Mouse (Mus musculus): ENCODE data around the gene Bivm.

Gene Bivm

DNA sequence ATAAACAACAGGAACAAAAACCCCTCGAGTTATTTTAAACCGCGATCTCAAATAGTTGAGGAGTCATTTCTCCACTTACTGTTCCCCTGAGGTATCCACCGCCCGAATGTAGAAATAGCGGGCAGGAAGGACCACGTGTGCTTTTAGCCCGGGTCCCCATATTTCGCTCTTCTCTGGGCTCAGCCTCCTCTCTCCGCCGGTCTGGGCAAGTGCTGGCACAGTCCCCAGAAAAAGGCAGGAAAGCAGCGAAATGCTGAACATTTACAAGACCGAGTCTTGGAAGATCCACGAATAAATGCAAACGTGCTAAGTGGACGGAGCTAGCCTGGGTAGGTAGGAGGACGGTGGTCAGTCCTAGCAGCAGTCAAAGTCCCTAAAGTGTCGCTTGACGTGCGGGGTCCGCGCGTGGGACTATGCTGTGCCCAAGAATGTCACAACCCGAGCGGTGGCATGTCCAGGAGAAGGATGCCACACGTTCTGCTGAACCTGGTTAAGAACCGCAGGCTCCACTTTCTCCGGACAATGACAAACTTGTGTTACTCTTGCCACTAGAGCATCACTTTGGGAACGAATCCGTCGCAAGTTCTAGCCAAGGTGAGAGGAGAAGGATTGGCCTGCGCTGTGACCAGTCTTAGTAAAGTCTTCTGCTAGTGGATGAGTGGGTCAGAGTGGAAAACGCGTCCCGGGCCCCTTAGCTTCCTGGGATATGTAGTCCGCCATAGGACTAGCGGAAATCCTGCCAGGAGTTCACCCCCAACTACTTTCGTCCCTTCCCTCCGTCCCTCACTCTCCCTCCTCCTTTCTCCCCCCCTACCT, at the start of gene Bivm, which contains the start of gene Kdelc1:
Gene Bivm, plus strand, starts transcription at position 719 of the 816 bp plus-strand sequence.
Gene Kdelc1, minus strand, starts transcription at position 570 of the 816 bp plus-strand sequence.
- peak; percentile 95 for DNase-seq (ENCODE audit: low spot score)

DNA sequence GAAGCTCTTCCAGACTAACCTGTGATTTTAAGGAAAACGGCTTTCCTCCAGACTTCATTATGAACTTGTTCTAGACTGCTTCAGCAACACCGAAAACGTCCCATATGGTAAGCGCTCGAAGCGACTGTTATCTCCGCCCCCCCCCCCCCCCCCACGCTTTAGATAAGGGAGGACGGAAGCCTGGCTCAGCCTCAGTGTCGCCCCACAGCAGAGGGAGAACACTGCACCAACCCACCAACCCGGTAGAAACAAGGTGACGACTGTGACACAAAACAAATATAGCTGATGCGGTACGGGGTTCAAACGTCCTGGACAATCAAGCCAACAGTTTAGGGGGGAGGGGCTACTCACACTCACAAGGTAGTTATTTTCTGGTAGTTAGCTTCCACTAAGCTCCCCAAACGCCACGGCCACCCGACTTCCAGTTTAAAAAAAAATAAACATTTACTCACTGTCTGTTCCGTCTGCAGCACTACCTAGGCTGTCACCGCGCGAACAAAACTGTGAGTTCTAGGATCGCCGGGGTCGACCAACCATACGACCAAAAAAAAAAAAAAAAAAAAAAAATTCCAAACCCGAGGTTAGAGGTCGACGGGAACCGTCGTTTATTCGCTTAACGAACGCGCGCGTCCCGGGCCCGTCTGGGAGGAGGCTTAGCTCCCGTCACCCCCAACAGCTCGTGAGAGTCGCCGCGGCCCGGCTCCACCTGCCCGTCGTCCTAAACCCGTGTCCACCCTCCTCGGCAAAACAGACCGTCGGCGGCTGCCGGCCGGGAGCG, 17.1 kb upstream of the Bivm start:
- peak; percentile 59 for DNase-seq (ENCODE audit: low spot score)

DNA sequence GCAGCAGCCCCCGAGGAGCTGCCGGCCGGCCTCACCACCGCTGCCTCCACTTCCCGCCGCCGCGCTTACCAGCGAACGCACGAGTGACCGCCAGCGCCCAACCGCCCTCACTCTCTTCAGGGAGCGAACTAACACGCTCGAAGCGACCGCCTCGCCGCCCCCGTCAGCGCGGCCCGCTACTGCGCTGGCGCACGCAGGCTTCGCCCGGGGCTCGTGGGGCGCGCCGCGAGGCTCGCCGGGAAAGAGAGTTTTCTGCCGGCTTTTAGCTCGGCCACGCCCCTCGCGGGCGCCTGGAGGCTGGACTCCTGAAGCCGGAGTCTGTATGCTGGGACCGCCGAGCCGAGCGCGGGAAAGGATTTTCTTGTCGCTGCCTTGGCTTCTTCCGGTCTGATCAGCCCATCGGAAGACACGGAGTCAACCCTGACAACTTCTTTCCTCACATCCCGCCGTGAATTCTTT, 16.5 kb upstream of the Bivm start, which contains the start of gene Tex30:
Gene Tex30, minus strand, starts transcription at position 183 of the 459 bp plus-strand sequence.
- DNase-seq (ENCODE audit: low spot score), result peak; percentile 98

DNA sequence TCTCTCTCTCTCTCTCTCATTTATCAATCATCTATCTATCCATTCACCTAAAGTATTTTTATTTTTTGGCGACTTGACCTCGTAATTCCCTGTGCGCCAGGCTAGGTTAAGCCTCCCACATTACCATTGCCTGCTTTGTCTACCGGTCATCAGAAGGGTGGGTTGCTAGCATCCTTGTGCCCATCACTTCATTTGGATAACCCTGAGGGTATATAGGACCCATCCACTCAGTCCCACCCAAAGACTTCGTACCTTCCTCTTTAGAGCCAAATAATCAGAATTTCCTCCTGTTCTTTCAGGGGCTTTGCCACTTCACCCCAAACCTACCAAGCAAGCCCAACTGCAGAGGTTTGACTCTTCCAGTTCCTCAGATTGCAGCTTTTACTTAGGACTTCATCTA, 15.8 kb upstream of the Bivm start:
- DNase-seq (ENCODE audit: low spot score), result peak; percentile 16

DNA sequence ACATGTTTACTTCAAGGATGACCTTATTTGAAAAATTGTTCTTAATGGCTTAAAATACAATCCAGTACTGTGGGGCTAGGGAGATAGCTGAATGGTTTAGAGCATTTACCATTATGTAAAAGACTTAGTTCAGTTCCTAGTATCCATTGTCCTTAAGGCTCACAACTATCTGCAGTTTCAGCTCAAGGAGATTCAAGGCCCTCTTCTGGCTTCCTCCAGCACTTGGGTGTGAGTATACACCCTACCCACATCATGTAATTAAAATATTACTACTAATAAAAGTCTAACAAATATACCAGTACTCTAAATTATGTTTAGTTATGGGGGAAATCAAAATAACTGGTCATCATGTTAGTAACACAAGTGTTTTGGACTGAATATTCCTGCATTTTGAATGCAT, 1.2 kb upstream of the Bivm start:
- DNase-seq (ENCODE audit: low spot score), result no peak

DNA sequence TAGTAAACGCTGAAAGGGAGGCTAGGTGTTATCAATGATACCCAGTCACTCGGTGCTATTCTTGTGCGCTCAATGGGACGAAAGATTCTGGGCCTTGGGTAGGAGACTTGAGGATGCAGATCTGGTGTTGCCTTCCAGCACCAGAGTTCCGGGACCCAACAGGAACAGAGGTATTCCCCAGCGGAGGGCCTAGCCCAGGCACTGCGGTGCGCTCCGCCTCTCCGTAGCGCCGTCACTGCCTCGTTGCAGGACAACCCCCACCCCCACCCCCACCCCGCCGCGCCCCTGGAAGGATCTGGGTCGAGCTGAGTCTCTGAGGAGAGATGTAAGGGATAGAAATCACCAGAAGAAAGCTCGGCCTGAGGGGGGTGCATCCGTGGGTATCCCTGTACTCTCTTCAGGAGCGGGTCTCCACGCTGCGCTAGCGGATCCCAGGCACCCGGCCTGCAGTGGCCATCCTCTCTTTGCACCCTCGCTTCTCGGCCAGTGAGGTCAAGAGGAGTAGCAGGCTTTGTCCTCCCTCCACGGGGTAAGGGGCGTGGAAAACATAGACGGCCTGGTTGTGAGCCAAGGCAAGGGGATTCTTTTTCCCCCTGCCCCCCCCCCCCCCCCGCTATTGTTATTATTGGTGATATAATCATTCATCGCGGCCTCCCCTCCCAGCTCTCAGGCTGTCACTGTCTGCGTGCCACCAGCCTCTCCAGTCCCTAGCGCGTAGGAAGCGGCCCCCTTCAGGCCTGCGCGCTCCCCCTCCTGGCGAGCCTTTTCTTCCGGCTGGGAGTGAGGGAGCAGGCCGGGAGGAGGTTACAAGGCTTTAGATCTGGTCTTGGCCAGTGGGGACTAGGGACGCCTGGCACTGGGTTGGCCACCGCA, 680 bp downstream of the Bivm start:
- peak; percentile 85 for DNase-seq (ENCODE audit: low spot score)

DNA sequence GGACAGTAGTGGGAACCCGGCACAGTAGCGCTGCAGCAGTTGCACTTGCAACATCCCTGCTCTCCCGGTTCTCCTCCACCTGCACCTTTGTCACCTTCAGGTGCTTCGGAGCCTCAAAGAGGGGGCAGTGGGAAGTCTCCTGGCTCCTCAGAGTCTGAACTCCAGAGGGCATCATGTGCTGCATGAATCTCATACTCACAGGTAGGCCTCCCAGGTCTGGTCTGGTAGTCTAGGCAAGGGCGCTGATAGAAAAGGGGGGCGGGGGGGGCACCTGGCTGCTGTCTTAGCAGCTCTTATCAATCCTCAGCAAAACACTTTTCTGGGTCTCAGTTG, 1.3 kb downstream of the Bivm start:
- no peak for DNase-seq (ENCODE audit: low spot score)

DNA sequence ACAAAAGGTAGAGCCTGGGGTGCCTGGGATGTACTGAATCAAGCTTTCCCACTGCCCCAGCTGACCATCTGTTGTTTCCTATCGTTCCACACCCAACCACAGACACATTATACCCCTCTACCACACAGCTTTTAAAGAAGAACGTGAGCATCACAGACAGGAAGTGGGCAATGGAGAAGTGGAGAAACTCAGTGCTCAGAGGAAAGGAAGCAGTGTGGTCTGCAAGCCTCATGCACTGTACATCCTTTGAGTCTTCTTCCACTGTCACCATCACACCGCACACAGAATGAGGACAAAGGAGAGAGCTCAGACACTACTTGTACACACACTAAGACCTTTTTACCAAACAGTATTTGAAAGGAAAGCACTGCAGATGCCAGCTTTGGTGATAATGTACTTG, 3.5 kb downstream of the Bivm start:
- DNase-seq (ENCODE audit: low spot score), result no peak

DNA sequence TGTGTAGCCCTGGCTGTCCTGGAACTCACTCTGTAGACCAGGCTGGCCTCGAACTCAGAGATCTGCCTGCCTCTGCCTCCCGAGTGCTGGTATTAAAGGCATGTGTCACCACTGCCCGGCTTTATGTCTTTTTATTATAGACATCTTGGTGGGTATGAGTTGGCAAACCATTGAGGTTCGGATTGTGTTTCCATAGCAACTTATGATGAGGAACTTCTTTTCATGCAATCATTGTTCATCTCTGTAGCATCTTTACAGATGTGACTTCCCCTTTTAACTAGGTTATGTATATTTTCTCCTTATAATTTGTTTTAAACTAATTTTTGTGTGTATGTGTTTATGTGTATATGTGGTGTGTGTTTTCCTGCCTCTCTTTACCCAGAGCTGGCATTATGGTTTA, 6.8 kb downstream of the Bivm start:
- DNase-seq (ENCODE audit: low spot score), result no peak

DNA sequence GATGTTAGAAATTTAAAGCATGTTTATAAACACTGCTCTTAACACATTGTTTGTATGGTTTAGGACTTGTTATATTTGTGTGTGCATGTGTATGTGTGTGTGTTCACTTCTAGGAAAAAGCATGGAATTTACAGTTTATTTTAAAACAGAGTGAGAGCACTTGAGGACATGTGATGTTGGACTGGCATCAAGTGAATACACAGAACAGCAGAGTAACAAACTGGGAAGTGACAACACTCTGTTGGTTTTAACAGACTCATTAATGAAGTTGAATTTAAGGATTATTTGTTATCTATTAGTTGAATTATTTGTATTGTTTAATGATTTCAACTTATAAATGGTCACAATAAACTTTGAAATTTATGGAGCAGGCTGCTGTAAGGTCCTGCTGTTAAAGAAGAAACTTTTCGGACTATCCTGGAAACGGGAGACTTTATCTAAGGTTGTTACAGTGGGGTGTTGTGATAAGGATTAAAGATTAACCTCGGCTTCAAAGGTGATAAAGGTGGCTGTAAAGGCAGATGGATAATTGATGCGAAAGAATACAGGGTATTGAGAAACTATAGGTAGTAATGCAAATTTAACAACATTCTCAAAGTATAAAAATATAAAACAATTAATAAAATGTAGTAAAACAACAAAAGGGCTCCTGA, 11.3 kb downstream of the Bivm start:
- no peak for DNase-seq (ENCODE audit: low spot score)

DNA sequence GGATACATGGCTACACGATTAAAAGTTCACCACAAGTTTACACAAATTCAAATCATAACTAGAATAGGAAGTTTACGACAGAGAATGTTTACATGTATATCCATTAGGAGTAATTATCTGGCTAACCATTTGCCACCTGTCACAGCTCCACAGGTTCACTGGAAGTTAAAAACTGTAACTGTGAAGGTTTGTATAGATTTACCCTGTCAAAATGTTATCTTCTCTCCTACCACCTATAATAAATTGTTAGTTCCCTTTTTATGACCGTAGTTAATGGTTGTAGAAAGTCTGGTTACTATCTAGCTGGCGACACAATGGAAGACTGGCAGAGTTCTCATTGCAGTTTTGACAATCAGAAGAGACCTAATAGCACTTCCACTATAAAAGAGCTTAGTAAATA, 21.5 kb downstream of the Bivm start:
- no peak for DNase-seq (ENCODE audit: low spot score)

DNA sequence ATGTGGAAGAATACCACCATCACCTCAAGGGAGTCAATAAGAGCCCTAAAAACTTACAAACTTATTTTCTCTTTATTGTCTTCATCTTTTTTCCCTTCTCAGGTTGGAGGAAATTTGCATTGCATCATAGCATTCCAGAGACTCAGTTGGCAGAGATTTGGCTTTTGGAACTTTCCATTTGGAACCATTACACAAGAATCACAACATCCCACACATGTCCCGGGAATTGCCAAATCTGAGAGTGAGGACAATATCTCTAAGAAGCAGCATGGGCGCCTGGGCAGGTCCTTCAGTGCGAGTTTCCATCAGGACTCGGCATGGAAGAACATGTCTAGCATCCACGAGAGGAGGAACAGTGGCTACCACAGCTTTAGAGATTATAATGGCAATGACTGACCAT, 24.0 kb downstream of the Bivm start:
- DNase-seq (ENCODE audit: low spot score), result no peak

DNA sequence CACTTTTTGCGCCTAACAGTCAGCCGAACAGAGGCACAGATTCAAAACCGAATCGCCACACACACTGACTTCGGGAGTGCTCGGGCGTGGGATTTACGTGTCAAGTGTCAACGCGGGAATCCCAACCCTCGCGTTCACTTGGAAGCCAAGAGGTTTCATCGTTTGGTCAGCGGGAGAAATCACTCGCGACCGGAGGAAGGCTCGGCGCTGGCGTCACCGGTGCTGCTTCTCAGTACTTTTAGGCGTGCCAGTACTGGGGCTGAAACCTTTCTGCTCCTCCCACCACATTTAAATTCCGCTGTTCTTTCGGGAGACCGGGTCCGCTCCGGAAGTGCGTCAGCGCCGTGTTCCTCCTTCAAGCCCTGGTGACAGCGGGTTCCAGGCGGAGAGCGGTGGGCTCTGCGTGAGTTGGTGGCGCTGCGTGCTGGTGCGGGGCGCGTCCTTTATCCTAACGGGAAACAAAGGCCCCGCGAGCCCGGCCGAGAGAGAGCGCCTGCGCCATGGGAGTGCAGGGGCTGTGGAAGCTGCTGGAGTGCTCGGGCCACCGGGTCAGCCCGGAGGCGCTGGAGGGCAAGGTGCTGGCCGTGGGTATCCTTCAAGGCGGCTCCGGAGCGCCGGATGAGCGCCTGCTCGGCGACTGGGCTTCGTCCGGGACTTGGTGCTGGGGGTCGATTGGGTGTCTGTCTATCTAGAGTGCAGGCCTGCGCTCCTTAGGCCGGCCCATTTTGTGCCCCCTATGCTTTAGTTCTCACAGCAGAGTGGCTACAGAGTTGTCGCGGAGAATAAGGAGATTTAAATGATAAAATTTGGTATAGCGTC, 29.0 kb downstream of the Bivm start, which contains the start of gene Ercc5:
Gene Ercc5, plus strand, starts transcription at position 182 of the 819 bp plus-strand sequence.
- DNase-seq (ENCODE audit: low spot score), result peak; percentile 89

DNA sequence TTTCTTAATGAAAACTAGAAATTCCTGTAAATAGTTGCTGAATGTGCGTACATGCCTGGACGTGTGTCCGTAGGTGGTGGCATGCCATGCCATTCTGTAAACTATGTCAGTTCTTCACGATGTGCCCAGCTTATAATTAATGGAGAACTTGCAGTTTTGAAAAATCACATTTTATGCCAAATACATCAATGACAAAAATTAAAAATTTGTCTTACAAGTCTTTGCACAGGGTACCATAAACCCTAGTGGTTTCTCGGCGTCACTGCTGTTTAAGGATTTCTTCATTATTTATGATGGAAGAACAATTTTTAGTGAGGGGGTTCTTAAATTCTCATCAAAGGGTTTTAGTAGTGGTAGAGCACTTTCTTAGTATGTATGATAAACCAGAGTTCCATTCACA, 29.9 kb downstream of the Bivm start:
- peak; percentile 46 for DNase-seq (ENCODE audit: low spot score)

DNA sequence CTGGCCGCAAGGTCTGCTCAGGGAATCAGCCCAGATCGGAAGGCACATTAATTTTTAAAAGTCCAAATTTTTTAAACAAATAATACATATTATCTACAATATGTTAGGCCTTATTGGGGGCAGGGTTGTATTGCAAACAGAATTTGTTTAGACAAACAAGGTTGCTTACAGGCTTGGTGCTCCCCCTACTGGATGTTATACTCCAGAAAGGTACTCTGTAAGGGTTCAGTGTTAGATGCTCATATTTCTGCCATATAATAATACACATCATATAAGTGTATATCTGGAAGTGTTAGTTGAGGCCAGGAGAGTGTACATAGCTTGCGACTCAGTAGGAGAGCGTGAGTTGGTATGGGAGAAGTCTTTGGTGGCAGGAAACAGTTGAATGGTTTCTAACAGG, 36.5 kb downstream of the Bivm start:
- peak; percentile 31 for DNase-seq (ENCODE audit: low spot score)

DNA sequence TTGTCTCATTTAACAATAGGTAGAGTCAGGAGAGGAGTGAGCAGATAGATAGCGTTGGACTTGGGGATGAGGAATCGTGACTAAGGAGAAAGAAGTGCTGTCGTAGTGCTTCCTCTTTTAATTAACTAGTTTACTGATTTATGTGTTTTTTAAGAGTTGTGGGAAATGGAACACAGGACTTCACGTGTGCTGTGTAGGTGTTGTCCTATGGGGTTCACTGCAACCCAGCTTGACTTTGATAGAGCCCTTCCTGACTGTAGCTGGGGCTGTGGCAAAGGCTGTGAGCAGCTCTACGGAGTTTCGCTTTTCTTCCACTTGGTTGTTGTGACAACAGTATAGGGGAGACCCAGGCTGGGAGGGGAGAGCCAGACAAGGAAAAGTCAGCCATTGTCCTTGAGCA, 39.6 kb downstream of the Bivm start:
- no peak for DNase-seq (ENCODE audit: low spot score)

DNA sequence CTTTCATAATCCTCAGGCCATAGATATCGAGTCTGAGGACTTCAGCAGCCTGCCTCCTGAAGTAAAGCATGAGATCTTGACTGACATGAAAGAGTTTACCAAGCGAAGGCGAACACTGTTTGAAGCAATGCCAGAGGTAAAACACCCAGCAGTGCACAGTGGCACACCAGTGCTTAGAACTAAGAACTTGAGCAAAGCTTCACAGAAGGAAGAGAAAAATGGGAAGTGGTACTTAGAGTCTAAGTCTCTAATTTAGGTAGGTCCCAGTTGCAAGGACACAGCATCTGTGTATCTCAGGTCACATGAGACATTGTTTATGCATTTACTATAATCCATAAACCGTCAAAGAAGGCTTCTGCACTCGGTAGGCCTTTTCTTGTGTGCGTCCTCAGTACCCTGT, 43.1 kb downstream of the Bivm start:
- no peak for DNase-seq (ENCODE audit: low spot score)

DNA sequence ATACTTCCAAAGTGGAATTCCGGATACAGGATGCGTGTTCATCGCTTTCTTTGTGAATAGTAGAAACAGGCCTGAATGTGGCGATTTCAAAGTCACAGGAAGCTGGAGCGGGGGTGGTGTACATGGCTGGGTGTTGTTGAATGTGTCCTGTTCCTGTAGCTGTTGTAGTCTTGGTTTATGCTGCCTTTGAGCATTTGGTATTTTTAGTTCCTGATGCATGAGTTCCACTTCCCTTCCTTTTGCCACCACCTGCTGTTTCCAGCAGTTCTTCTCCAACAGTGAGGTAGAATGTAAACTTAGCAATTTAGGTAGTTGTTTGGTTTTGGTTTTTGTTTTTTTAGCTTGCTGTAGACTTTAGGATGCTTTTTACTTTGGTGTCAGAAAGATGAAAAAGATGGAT, 43.6 kb downstream of the Bivm start:
- no peak for DNase-seq (ENCODE audit: low spot score)

DNA sequence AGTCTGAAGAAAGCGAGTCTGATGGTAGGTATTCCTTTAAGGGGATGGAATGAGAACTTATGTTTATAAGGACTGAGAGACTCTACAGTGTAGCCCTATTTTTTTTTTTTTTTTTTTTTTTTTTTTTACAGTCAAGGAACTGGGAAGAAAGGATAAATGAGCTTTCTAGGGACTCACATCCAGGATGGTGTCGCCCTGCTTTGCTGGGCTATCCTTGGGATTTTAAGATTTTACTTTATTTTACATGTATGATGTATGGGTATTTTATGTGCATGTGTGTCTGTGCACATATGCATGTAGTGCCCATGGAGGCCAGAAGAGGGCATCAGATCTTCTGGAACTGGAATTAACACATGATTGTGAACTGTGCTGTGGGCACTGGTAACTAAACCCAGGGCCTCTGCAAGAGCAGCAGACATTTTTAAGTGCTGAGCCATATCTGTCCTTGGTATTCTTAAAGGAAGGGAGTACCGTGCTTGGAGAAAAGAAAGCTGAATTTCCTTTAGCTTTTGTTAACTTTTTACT, 49.2 kb downstream of the Bivm start:
- DNase-seq (ENCODE audit: low spot score), result no peak

DNA sequence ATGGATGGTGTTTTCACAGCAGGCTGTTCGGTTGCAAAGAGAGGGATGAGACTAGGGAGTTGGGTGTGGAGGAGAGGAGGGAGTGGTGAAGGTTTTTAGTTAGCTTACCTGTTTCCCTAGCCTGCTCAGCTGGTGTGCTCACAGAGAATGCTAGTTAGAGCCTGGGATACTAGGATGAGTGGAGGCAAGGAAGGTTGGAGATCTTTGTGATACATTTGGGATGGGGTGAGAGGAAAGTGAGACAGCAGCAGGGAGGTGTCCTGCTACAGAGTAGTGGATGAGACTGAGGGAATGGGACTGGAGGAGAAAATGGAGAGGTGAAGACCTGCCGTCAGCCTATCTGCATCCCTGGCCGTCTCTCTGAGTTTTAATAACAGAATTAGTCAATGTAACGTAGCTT, 53.9 kb downstream of the Bivm start:
- DNase-seq (ENCODE audit: low spot score), result no peak

DNA sequence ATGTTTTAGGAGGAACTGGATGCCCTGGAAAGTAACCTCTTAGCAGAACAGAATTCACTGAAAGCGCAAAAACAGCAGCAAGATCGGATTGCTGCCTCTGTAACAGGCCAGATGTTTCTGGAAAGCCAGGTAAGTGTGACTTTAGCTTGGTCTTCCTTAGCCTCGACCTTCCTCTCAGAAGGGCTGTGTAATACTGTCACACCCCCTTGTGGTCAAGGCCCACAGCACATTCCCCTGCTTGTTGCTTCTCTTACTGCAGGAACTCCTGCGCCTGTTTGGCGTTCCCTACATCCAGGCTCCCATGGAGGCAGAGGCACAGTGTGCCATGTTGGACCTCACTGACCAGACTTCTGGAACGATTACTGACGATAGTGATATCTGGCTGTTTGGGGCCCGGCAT, 55.1 kb downstream of the Bivm start:
- no peak for DNase-seq (ENCODE audit: low spot score)
